Mouse (Mus musculus): ENCODE measurements at regions not wholly inside any gene's neighbourhood (a gene's known extent, or its start where the extent isn't known, plus 50 kb on each side); places are given as distances from the start of the nearest gene placed in this dataset.
A peak's percentile ranks its signal among the peaks of the same experiment; 100 is the strongest.
"Not testable (repeated sequence)": the region's sequence is repeated elsewhere in the genome, so short reads cannot be mapped to it uniquely, and the experiment has no call there.

DNA sequence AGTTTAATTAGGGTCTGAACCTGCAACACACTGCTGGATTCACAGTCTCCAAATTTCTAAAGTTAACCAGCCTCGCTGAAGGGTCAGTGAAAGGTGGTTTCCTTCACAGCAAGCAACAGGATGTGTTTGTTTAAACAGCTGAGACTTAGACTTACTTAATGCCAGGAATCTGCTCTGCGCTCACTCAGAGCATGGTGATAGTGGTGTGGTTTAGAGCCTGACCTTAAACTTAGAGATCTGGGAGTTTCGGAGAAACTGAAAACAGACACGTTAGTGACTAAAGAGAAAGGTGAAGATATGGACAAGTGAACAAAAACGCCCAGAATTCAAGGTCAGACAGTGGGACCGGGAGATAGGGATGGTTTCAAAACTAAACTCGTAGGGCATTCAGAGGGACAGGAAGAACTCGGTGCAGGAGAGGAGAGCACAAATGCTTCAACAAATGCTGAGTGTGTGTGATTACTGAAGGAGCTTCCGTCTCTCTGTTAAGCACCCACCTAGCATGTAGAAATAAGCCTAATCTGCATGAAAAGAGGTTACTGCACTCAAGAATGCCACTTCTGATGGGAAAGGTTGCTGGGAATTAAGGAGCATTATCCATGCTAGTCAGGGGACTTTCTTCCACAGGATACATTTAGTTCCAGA is 97.2 kb upstream of the Ifngr1 start:
- DNase-seq (ENCODE audit: low read depth, low spot score) = peak; percentile 58

DNA sequence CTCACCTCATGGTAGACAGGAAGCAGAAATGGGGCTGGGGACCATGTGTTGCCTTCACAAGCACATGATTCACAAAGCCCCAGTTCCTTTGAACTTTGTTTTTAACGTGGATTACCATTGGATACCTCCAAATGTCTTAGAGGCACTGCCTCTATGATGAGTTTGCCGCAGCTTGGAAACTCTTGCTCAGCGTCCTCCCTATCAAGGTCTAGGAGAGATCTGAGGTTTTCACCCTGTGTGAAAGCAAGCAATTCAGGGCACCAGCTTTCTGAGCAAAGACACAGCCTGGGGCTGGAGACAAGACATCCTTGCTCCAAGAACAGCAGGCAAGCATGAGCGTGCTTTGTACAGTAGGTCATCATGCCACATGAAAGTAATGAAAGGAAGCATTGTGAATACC is 93.6 kb upstream of the Ifngr1 start:
- DNase-seq (ENCODE audit: low read depth, low spot score) = peak; percentile 47

DNA sequence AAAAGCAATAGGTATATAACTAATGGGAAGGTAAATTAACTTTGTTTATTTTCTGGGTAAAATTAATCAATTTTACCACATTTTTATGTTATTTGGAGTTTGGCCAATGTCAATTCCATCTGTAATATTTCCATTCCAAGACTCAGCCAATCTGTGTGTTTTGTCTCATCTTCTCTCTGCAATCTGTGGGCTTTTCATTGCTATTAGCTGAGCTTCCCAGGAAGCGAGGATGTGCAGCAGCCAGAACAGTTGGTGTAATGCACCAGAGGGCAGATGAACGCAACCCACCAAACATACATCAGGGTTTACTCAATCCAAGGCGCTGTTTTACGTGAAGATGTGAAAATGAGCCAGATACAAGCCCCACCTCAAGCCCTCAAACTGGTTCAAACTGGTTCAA is 88.9 kb upstream of the Ifngr1 start:
- DNase-seq (ENCODE audit: low read depth, low spot score) = no peak

DNA sequence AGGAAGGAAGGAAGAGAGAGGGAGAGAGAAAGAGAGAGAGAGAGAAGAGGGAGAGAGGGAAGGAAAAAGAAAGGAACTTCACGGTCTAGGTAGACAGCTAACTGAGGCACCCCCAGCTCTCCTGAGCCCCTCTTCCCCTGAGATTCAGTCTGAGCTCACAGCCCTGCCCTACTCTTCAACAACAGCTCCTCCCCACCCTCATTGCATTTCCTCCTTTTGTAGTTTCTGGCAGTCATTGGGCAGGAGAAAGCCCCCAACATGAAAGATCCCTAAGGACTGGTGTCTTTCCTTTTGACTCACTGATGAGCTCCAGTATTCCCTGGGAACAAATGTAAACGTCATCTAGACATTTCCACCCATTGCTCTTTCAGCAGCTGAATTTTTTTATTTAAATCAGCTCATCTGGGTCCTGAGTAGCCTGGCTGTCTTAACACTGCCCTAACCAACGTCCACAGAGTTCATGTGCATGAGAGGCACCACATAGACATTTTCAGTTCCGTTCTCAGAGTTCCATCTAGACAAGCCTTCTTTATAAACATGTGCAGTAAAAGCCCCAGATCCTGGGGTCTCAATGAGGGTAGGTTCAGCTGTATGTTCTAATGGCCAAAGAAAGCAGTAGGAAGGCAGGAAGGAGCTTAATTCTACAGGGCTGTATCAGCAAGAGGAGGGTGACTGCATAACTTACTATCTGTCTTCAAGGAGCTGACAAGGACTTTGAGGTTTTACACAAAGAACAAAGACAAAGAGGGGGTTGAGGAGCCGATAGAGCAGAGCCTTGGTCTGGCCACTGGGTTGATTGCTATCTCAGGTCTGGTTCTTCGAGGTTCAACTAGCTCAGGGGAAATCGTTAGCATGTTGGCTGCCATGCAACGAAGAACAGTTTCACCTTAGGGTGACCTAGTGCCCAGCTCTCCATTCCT is 87.6 kb upstream of the Ifngr1 start:
- peak; percentile 65 for DNase-seq (ENCODE audit: low read depth, low spot score)

DNA sequence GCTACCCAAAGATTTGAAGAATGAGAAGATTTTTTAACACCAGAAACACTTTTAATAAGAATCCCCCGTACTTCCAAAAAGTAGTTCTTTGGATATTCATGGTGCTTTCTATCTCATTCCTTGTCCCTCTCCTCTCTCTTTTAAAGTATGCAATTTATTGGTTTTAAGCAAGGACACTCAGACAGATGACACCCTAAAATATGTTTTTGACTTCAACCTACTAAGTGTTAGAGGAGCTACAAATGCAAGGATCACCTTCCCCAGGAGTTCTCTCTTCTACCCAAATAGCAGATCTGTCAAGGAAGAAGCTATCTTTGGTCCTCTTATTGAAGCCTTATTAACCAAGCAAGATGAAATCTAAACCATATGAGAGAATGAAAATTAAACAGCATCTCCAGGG is 86.6 kb upstream of the Ifngr1 start:
- DNase-seq (ENCODE audit: low read depth, low spot score) = peak; percentile 16

DNA sequence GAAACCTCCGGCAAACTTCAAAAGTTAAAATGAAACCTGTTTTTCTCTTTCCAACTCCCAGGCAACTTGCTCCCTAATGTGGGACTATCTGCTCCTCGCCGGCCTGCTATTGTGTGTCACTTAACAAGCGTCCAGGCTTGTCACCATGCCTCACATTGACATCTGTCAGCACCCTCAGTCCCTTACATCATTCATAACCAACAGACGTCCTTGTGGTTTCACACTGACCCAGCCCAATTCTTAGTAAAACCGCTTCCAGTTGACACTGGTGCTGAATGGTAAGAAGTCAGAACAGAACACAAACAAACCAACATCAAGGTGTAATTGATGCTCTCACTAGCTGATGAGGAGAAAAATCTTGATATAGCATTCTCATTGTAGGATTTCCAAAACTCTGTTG is 85.8 kb upstream of the Ifngr1 start:
- DNase-seq (ENCODE audit: low read depth, low spot score) = peak; percentile 87

DNA sequence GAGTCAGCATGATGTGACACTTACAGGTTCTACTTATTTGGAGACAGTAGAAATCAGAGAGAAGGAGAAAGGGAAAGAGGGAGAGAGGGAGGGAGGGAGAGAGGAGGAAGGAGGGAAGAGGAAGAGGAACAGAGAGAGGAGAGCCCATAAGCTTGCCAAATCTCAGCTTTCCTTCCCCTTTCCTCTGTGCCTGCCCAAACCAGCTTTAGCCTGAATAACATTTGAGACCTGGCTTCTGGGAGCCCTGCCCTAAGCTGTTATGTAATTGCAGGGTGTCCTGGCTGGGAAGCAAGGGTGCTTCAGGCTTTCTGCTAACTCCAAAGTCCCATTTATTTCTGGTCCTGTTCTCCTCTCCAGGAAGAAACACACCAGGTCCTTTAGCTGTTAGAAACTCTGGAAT is 85.3 kb upstream of the Ifngr1 start:
- DNase-seq (ENCODE audit: low read depth, low spot score) = peak; percentile 31

DNA sequence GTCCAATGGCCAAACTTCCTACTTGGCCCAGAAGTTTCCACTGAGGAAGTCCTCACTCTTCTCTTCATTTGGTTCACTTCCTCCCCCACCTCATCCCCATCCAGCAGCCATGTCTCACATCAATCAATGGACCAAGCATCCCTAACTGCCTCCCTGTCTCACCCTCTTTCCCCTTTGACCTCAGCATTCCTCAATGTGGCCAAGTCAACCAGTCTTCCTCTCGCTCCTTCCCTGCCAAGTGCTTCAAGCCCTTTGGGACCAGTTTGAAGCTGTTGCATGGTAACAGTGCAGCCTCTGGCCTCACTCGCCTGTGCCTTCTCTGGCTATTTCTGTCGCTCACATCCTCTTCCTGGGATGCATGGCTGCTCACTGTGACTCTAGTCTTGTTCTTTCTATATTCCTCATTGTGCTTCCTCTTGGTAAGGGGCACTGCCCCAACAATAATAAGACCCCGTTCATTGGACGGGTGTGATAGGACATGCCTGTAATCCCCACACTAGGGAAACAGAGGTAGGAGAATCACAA is 83.5 kb upstream of the Ifngr1 start:
- no peak for DNase-seq (ENCODE audit: low read depth, low spot score)

DNA sequence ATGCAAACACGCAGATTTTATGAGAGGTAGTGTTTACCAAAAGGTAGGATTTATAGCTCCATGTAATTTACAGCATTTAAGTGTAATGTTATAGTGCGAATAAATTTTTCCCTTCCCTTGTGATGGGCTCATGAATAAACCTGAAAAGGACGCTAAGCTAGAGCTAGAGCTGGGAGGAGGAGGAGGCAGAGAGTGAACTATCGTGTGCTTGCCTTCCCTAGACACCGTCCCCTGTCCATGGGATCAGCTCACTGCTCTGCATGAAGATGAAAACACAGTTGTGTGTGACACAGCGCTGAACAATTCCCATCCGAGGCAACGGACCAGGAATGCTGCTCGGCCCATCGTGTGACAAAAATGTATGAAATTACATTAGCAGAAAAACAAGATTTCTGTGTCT is 81.7 kb upstream of the Ifngr1 start:
- no peak for DNase-seq (ENCODE audit: low read depth, low spot score)

DNA sequence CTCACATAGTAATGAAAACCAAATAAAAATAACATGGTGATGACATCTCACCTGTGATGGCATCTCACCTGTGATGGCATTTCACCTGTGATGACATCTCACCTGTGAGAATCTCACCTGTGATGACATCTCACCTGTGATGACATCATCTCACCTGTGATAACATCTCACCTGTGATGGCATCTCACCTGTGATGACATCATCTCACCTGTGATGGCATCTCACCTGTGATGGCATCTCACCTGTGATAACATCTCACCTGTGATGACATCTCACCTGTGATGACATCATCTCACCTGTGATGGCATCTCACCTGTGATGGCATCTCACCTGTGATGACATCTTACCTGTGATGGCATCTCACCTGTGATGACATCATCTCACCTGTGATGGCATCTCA is 77.4 kb upstream of the Ifngr1 start:
- not testable (repeated sequence) for DNase-seq (ENCODE audit: low read depth, low spot score)

DNA sequence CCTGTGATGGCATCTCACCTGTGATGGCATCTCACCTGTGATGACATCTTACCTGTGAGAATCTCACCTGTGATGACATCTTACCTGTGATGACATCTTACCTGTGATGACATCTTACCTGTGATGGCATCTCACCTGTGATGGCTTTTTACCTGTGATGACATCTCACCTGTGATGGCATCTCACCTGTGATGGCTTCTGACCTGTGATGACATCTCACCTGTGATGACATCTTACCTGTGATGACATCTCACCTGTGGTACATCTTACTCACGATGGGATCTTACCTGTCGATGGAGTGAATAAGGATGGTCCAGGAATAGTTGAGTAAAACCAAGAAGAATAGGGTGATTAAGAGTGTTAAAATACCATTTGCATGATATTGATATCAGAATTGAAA is 76.9 kb upstream of the Ifngr1 start:
- no peak for DNase-seq (ENCODE audit: low read depth, low spot score)

DNA sequence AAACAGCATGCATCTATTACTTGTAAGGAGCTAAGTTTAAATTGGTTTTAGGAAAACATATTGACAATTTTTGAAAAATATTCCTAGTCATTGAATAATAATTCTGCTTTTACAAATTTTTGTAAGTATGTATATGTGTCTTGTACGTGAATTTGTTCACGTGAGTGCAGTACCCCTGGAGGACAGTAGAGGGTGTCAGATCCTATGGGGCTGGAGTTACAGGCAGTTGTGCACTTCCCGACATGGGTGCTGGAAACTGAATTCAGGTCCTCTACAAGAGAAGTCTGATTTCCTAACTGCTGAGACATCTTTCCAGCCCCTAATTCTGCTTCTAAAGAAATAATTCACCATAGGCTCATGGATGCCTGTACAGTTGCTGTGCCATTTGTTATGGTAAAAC is 75.7 kb upstream of the Ifngr1 start:
- DNase-seq (ENCODE audit: low read depth, low spot score) = peak; percentile 36

DNA sequence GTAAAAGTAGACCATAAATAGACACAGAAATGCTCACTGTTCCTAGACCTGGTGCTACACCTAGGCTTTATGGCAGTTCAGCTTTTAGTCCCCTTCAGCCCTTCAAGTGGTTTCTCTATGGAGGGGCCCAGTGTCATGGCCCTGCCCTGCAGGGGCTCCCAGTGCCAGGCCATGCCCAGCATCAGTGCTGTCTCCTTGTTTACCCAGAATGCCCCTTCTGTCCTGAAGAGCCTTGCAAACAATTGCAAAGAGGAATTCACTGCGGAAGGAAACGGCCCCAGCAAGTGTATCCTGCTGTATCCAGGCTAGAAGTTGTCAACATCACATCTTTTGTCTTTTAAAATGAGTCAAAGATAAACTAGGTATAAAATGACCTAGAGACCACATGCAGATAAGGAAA is 74.7 kb upstream of the Ifngr1 start:
- no peak for DNase-seq (ENCODE audit: low read depth, low spot score)

DNA sequence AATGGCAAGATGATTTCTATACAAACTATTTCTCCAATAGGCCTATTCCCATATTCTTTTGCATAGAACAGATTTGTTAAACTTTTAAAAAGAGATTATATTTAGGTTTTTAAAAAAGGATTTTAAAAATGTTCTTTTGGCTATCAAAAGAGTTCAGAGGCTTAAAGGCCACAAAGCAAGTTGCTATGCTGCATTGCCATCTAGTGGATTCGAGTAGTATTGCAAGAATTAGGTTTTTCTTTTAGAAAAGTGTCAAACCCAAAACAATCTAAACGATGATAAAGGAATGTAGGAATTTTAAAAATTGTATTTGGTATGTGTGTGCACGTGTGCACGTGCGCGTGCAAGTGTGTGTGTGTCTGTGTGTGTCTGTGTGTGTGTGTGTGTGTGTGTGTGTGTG is 73.0 kb upstream of the Ifngr1 start:
- peak; percentile 79 for DNase-seq (ENCODE audit: low read depth, low spot score)

DNA sequence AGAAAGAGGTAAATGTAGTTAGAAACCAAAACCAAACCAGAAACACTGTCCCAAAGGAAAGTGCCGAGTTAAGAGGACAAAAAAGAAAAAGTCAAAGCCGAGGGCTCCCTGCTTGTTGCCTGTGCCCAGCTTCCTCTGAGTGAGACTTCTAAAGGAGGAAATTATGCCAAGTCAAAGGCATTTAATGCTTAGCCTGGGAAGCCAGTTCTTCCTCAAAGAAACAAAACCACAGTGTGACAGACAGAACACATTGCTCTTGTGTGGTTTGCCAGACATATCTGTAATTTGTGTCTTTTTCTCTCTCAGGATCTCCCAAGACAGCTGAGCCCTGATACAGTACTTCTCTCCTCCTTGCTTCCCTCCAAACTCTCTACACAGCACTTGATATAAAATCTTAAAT is 69.6 kb upstream of the Ifngr1 start:
- DNase-seq (ENCODE audit: low read depth, low spot score) = no peak

DNA sequence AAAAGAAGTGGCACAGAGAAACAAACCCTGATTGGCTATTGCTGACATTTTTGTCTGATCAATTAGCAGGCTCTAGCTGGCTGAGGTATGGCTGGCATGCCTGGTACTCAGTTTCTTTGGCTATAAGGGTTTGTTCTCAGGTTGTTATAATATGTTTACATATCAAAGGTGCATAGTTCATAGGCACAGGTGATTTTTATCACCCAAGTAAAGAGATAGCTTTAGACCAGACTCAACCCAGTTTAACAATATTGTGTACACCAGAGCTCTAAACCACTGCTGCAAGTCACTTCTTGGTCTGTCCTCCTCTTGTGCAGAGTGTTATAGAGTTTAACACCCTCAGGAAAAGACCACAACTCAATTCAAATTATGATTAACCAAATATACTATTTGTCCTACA is 65.8 kb upstream of the Ifngr1 start:
- DNase-seq (ENCODE audit: low read depth, low spot score) = no peak

DNA sequence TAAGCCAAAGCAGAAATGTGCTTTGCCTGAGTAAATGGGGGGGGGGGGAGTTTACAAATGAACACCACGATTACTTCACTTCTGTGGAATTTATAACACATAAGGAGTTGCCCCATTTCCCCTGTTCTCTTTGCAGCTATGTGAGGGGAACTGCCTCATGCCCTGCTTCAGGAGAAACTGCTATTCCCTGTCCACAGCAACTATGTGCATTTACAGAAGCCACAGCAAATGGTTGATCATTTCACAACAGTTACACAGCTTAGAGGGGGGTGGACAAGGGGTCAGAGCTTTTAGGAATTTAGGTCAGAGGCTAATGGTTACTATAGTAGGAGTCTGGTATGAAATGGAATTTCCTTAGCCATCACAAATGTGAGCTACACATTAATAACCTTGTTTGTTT is 65.4 kb upstream of the Ifngr1 start:
- DNase-seq (ENCODE audit: low read depth, low spot score) = no peak

DNA sequence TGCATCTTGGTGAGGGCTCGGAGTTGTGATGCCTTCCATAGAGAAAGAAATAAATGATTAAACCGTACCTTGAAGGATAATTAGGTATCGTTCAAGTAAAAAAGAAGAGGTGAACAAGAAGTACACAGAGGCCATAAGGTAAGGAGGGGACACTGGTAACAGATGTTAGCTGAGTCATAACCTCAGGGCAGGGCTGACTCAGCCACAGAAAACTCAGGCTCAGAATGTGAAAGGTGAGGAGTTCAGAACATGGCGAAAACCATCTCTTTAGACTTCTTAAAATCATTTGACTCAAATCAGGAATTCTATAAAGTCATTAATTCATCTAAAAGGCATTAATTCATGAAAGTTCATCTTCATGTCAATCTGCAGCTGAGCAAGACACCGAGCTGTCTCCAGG is 62.1 kb upstream of the Ifngr1 start:
- peak; percentile 48 for DNase-seq (ENCODE audit: low read depth, low spot score)

DNA sequence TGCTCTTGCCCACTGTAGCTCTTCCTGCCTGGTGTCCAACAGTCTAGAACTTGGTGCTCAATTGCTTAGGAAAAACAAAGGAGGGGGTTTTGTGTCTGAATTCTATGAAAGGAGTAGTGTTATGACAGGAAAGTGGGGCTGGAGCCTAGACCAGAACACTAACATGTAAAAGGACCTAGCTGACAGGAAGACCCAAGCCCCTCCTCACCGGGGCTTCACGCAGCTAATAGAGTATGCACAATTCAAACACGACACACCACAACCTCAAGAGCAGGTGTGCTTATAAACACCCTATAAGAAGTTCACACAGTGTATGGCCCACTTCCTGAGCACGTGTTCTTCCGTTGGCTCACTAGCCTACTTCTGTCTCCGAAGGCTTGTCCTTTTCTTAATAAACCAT is 61.7 kb upstream of the Ifngr1 start:
- peak; percentile 66 for DNase-seq (ENCODE audit: low read depth, low spot score)

DNA sequence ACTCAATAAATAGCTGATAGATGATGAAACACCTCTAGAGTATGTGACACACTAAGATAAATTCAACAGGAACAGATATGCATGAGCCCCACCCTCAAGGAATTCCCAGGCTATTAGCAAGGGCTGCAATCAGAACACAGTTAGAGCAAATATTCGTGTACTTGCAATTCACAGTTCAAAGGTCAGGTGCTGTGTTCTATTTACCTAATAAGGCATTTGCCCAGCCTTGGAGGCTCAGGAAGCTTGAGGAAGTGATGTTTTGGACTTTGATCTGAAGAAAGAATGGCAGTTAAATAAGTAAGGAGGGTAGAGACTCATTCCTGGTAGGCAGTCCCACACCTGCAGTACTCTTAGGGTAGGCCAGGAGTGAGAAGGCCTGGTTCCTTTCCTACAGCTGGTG is 60.3 kb upstream of the Ifngr1 start:
- no peak for DNase-seq (ENCODE audit: low read depth, low spot score)

DNA sequence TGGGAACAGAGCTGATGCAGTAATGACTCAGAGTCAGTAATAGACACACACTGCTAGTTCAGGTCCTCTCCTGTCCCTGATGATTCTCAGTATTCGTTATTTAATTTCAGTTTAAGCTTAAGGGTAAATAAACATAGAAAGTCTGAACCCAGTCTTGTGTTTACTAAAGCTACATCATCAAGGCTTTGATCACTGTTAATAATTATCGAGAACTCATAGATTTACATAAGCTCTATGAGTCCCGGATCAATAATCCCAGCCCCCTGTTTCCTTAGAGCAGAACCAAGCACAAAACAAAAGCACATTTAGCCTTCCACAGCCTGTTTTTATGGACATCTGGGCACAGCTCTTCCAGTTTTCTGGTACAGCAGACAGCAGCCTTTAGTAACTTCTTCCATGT is 59.0 kb upstream of the Ifngr1 start:
- DNase-seq (ENCODE audit: low read depth, low spot score) = no peak

DNA sequence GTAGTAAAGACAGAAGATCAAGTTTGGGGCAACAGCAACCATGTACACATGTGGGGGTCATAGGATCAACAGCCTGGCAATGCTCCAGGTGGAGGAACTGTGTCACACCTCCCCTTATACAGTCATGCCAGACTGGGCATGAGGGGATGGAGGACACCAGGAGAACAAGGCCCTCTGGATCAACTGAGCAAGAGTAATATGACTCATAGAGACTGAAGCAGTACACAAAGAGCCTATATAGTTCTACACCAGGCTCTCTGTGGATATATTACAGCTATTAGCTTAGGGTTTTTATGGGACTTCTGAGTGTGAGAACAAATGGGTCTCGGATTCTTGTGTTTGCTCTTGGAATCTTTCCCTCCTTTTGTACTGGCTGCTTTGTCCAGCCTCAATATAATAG is 57.9 kb upstream of the Ifngr1 start:
- DNase-seq (ENCODE audit: low read depth, low spot score) = no peak
